Mouse (Mus musculus) limb, embryonic 15.5 days (tissue): ENCODE measurements around the gene Gm9918. TPM values are rescaled to one million over a fixed set of nuclear protein-coding genes. Genes with fewer than 3 reads are reported as not detected.
A peak's percentile ranks its signal among the peaks of the same experiment; 100 is the strongest.

Experiments
- ATAC-seq: fragments of 200-750 bp; cut with Nextera tagmentation; 2 replicates; pipeline ENCODE4 v1.8.0; 2017; ENCODE audit warnings: low read depth, moderate TSS enrichment; ENCODE audit not compliant: insufficient number of reproducible peaks, low FRiP score, low TSS enrichment
- H3K27ac ChIP-seq: fragments of 300-500 bp; sonication (generic); 2 replicates; pipeline ENCODE4 v1.5.1; 2015; ENCODE audit warnings: moderate library complexity, mild to moderate bottlenecking, inconsistent platforms
- H3K27me3 ChIP-seq: fragments of 300-500 bp; sonication (generic); 2 replicates; pipeline ENCODE4 v1.6.1; 2015; ENCODE audit warnings: inconsistent platforms
- H3K36me3 ChIP-seq: fragments of 300-500 bp; sonication (generic); 2 replicates; pipeline ENCODE4 v1.6.1; 2015; ENCODE audit warnings: inconsistent platforms
- H3K4me1 ChIP-seq: fragments of 300-500 bp; sonication (generic); 2 replicates; pipeline ENCODE4 v1.6.1; 2015; ENCODE audit warnings: inconsistent platforms
- H3K4me2 ChIP-seq: fragments of 300-500 bp; sonication (generic); 2 replicates; pipeline ENCODE4 v1.6.1; 2015; ENCODE audit warnings: mild to moderate bottlenecking, inconsistent platforms
- H3K4me3 ChIP-seq: fragments of 300-500 bp; sonication (generic); 2 replicates; pipeline ENCODE4 v1.5.1; 2015; ENCODE audit warnings: mild to moderate bottlenecking, inconsistent platforms
- H3K9ac ChIP-seq: fragments of 300-500 bp; sonication (generic); 2 replicates; pipeline ENCODE4 v1.6.1; 2015; ENCODE audit warnings: inconsistent platforms
- H3K9me3 ChIP-seq: fragments of 300-500 bp; sonication (generic); 2 replicates; pipeline ENCODE4 v1.6.1; 2016; ENCODE audit warnings: inconsistent platforms
- WGBS: fragments of 180-500 bp; shearing (Covaris S2); methylation state at CpG from one replicate; pipeline ENCODE4 v1.1.7; 2015; 5-methylcytosine and 5-hydroxymethylcytosine counted together
- polyA plus RNA-seq: library from polyadenylated mRNA; unstranded; fragments of >200 nt; fragmentation: Nextera tagmentation; extraction: Ambion mirVana; gene quantifications from 2 replicates; pipeline ENCODE4 v1.2.1, GENCODE M21; 2015

Gm9918 gene
- polyA plus RNA-seq, 1 experiment from 2014 or later: 0.79 TPM

- peak overlapping the region; percentile 79 for H3K4me3 ChIP-seq
Measured at GRCm38 (mm10) chr15:102258581-102259253, 11.6 kb upstream of the Gm9918 start.

GRCm38 (mm10) chr15:102262582-102262981, 7.8 kb upstream of the Gm9918 start:
- no peak overlapping the region for H3K9ac ChIP-seq
- 42% methylated on average over 7 of the region's 7 CpGs for WGBS
- no peak overlapping the region for H3K4me3 ChIP-seq
- no peak overlapping the region for H3K4me2 ChIP-seq
- no peaks in the 10 kb centered on the region for H3K27me3 ChIP-seq
- ATAC-seq: no peak
- H3K27ac ChIP-seq: peak overlapping the region; percentile 84
- H3K4me1 ChIP-seq: peaks cover 48% of the 10 kb centered on the region
- no peaks in the 10 kb centered on the region for H3K36me3 ChIP-seq
- no peaks in the 10 kb centered on the region for H3K9me3 ChIP-seq

More at GRCm38 (mm10) chr15:102258581-102259253, 11.6 kb upstream of the Gm9918 start:
- no peaks in the 10 kb centered on the region for H3K9me3 ChIP-seq
- H3K27me3 ChIP-seq: no peaks in the 10 kb centered on the region
- peaks cover 4% of the 10 kb centered on the region; the same call in 1 of the 2 replicates for H3K36me3 ChIP-seq
- peak overlapping the region; percentile 98 for H3K27ac ChIP-seq
- H3K4me1 ChIP-seq: peaks cover 72% of the 10 kb centered on the region
- WGBS: 4% methylated on average over 11 of the region's 11 CpGs
- peak; percentile 53 for ATAC-seq
- peak overlapping the region; percentile 81 for H3K4me2 ChIP-seq
- 0 out of 2 replicates have a peak overlapping the region, but pooled peaks have one; percentile 17 for H3K9ac ChIP-seq

- WGBS: 68% methylated on average over 2 of the region's 2 CpGs
- Histone ChIP-seq H3K9me3 (no peaks in the 10 kb centered on the region), H3K27me3 (no peaks in the 10 kb centered on the region), H3K36me3 (no peaks in the 10 kb centered on the region), H3K4me1 (peaks cover 43% of the 10 kb centered on the region), H3K9ac (no peak overlapping the region), H3K4me2 (no peak overlapping the region), H3K4me3 (no peak overlapping the region), H3K27ac (peak overlapping the region; percentile 84)
- no peak for ATAC-seq
Measured at GRCm38 (mm10) chr15:102263037-102263436, 7.3 kb upstream of the Gm9918 start.

- WGBS: 94% methylated on average over 5 of the region's 5 CpGs
Measured at GRCm38 (mm10) chr15:102265548-102265947, 4.8 kb upstream of the Gm9918 start.

GRCm38 (mm10) chr15:102271441-102271840, 1.1 kb downstream of the Gm9918 start:
- 36% methylated on average over 3 of the region's 3 CpGs for WGBS
- peaks cover 18% of the 10 kb centered on the region for H3K4me1 ChIP-seq
- H3K9me3 ChIP-seq: no peaks in the 10 kb centered on the region
- H3K27me3 ChIP-seq: no peaks in the 10 kb centered on the region
- H3K4me2 ChIP-seq: peak overlapping the region; percentile 52
- no peak overlapping the region for H3K9ac ChIP-seq
- no peak for ATAC-seq
- H3K4me3 ChIP-seq: no peak overlapping the region
- no peak overlapping the region for H3K27ac ChIP-seq
- H3K36me3 ChIP-seq: no peaks in the 10 kb centered on the region

More at GRCm38 (mm10) chr15:102265548-102265947, 4.8 kb upstream of the Gm9918 start:
- no peak overlapping the region for H3K4me2 ChIP-seq
- no peaks in the 10 kb centered on the region for H3K27me3 ChIP-seq
- H3K27ac ChIP-seq: no peak overlapping the region
- H3K4me1 ChIP-seq: peaks cover 28% of the 10 kb centered on the region
- no peak overlapping the region for H3K4me3 ChIP-seq
- no peaks in the 10 kb centered on the region for H3K36me3 ChIP-seq
- no peak for ATAC-seq
- no peaks in the 10 kb centered on the region for H3K9me3 ChIP-seq
- H3K9ac ChIP-seq: no peak overlapping the region

GRCm38 (mm10) chr15:102273982-102274716, 3.8 kb downstream of the Gm9918 start:
- H3K36me3 ChIP-seq: no peaks in the 10 kb centered on the region
- WGBS: 70% methylated on average over 6 of the region's 6 CpGs
- H3K27me3 ChIP-seq: no peaks in the 10 kb centered on the region
- no peak overlapping the region for H3K27ac ChIP-seq
- H3K4me2 ChIP-seq: no peak overlapping the region
- no peak overlapping the region for H3K9ac ChIP-seq
- H3K4me3 ChIP-seq: no peak overlapping the region
- H3K4me1 ChIP-seq: peaks cover 20% of the 10 kb centered on the region
- ATAC-seq: no peak
- H3K9me3 ChIP-seq: no peaks in the 10 kb centered on the region

GRCm38 (mm10) chr15:102278726-102279091, 8.3 kb downstream of the Gm9918 start:
- 34% methylated on average over 7 of the region's 7 CpGs for WGBS

GRCm38 (mm10) chr15:102279092-102279782, 8.9 kb downstream of the Gm9918 start, which contains the start of gene Mfsd5:
TSS of gene Mfsd5 (plus strand) at chr15:102279454.
- peak within 1 kb of the TSS; percentile 71 for H3K9ac ChIP-seq
- peak; percentile 90 for ATAC-seq
- under 1% methylated on average over 65 of the region's 65 CpGs for WGBS

More at GRCm38 (mm10) chr15:102278726-102279091, 8.3 kb downstream of the Gm9918 start:
- peak overlapping the region; percentile 61 for H3K4me2 ChIP-seq
- peak overlapping the region; percentile 93 for H3K4me3 ChIP-seq
- H3K4me1 ChIP-seq: peaks cover 20% of the 10 kb centered on the region
- no peaks in the 10 kb centered on the region for H3K9me3 ChIP-seq
- peaks cover 20% of the 10 kb centered on the region for H3K36me3 ChIP-seq
- no peaks in the 10 kb centered on the region for H3K27me3 ChIP-seq
- peak overlapping the region; percentile 92 for H3K27ac ChIP-seq
- ATAC-seq: no peak
- H3K9ac ChIP-seq: 0 out of 2 replicates have a peak overlapping the region, but pooled peaks have one; percentile 18

GRCm38 (mm10) chr15:102279783-102280520, 9.6 kb downstream of the Gm9918 start:
- Histone ChIP-seq H3K27ac (peak overlapping the region; percentile 92), H3K4me2 (peak overlapping the region; percentile 61), H3K4me1 (peaks cover 20% of the 10 kb centered on the region), H3K9ac (peak overlapping the region; percentile 71), H3K4me3 (peak overlapping the region; percentile 93), H3K9me3 (no peaks in the 10 kb centered on the region), H3K27me3 (no peaks in the 10 kb centered on the region), H3K36me3 (peaks cover 20% of the 10 kb centered on the region)
- WGBS: 24% methylated on average over 13 of the region's 13 CpGs
- ATAC-seq: peak; percentile 33

More at GRCm38 (mm10) chr15:102279092-102279782, 8.9 kb downstream of the Gm9918 start, which contains the start of gene Mfsd5:
- H3K27ac ChIP-seq: peak within 1 kb of the TSS; percentile 92
- H3K4me2 ChIP-seq: peak within 1 kb of the TSS; percentile 61
- H3K4me1 ChIP-seq: peaks cover 20% of the 10 kb centered on the region
- H3K9me3 ChIP-seq: no peaks in the 10 kb centered on the region
- H3K27me3 ChIP-seq: no peaks in the 10 kb centered on the region
- peak within 1 kb of the TSS; percentile 93 for H3K4me3 ChIP-seq
- H3K36me3 ChIP-seq: peaks cover 20% of the 10 kb centered on the region

GRCm38 (mm10) chr15:102280623-102281022, 10.3 kb downstream of the Gm9918 start:
- Histone ChIP-seq H3K27me3 (no peaks in the 10 kb centered on the region), H3K4me1 (peaks cover 20% of the 10 kb centered on the region), H3K9ac (no peak overlapping the region), H3K27ac (peak overlapping the region; percentile 92; the same call in 1 of the 2 replicates), H3K36me3 (peaks cover 20% of the 10 kb centered on the region), H3K9me3 (no peaks in the 10 kb centered on the region), H3K4me3 (peak overlapping the region; percentile 93), H3K4me2 (peak overlapping the region; percentile 61)
- WGBS: 93% methylated on average over 19 of the region's 19 CpGs
- no peak for ATAC-seq
